Mouse (Mus musculus): Measurements from ENCODE around the gene Ier5l.
A peak's percentile ranks its signal among the peaks of the same experiment; 100 is the strongest.

Gene Ier5l

GRCm38 (mm10) chr2:30440701-30441517, 33.1 kb downstream of the Ier5l start:
- peak; percentile 66 for DNase-seq

GRCm38 (mm10) chr2:30440211-30440700, 33.8 kb downstream of the Ier5l start:
- no peak for DNase-seq

GRCm38 (mm10) chr2:30439631-30440030, 34.4 kb downstream of the Ier5l start:
- DNase-seq: no peak

GRCm38 (mm10) chr2:30437791-30438190, 36.2 kb downstream of the Ier5l start:
- no peak for DNase-seq

GRCm38 (mm10) chr2:30436809-30437208, 37.2 kb downstream of the Ier5l start:
- no peak for DNase-seq

- DNase-seq: no peak
Observed at GRCm38 (mm10) chr2:30436156-30436545, 37.9 kb downstream of the Ier5l start.

- DNase-seq: peak; percentile 70
Observed at GRCm38 (mm10) chr2:30435326-30436155, 38.5 kb downstream of the Ier5l start.

GRCm38 (mm10) chr2:30429156-30429555, 44.9 kb downstream of the Ier5l start:
- peak; percentile 67 for DNase-seq
